Mouse (Mus musculus): Measurements from ENCODE around the gene Fndc3b.

- TF ChIP-seq POLR2A (IDR thresholded peaks at IDR 0.05; ENCODE audit: extremely low read depth, insufficient read depth, low read length) (no peak), CTCF (IDR thresholded peaks at IDR 0.05; ENCODE audit: extremely low read depth, insufficient read depth, low read length) (no peak)
Measured at GRCm38 (mm10) chr3:27432981-27433380, 278.1 kb downstream of the Fndc3b start.

Data from cortical plate, adult 2 months (tissue).